Comparison of ENCODE assay signal across 9 mouse cellular contexts in genomic region chr19:27123806-27124469, GRCm38 (mm10).
DNase-seq lines count a peak whose midpoint lies in the region; ATAC-seq and TF ChIP-seq lines count a peak whose summit lies in the region.
"Had no signal": no experiment of that assay in that cellular context is flagged by ENCODE, and none has a peak within 500 bp of the region (broad histone marks: within the 10 kb centered on the region; RNA-seq: fewer than 3 reads in every experiment).

No protein-coding gene starts in this region.

- H3K9me3 ChIP-seq in kidney, embryonic 14.5 days (ENCODE audit: control insufficient read depth, low read length): no peaks in the 10 kb centered on the region
- H3K9me3 ChIP-seq in embryonic facial prominence, embryonic 11.5 days (replicated peaks; ENCODE audit: control insufficient read depth, low read length): no peaks in the 10 kb centered on the region
- H3K9me3 ChIP-seq: liver, embryonic 15.5 days had no signal

- no peaks in the 10 kb centered on the region for H3K27me3 ChIP-seq in kidney, embryonic 14.5 days (ENCODE audit: control insufficient read depth, insufficient read depth, low read length)
- H3K27me3 ChIP-seq in embryonic facial prominence, embryonic 11.5 days (ENCODE audit: control insufficient read depth, insufficient read depth, low read length): no peaks in the 10 kb centered on the region
- H3K27me3 ChIP-seq: liver, embryonic 15.5 days had no signal

- H3K36me3 ChIP-seq in kidney, embryonic 14.5 days (ENCODE audit: control insufficient read depth, insufficient read depth, low read length): no peaks in the 10 kb centered on the region
- no peaks in the 10 kb centered on the region for H3K36me3 ChIP-seq in embryonic facial prominence, embryonic 11.5 days (replicated peaks; ENCODE audit: control insufficient read depth, insufficient read depth, low read depth, low read length)
- H3K36me3 ChIP-seq: liver, embryonic 15.5 days had no signal

- no peaks in the 10 kb centered on the region for H3K4me1 ChIP-seq in kidney, embryonic 14.5 days (ENCODE audit: control insufficient read depth, insufficient read depth, low read length)
- no peaks in the 10 kb centered on the region for H3K4me1 ChIP-seq in embryonic facial prominence, embryonic 11.5 days (ENCODE audit: control insufficient read depth, insufficient read depth, low read length)
- H3K4me1 ChIP-seq: liver, embryonic 15.5 days had no signal

- H3K4me3 ChIP-seq in kidney, embryonic 14.5 days (ENCODE audit: low read length): no peak overlapping the region
- no peak overlapping the region for H3K4me3 ChIP-seq in embryonic facial prominence, embryonic 11.5 days (ENCODE audit: low read depth, low read length)
- no peak overlapping the region for H3K4me3 ChIP-seq in left cerebral cortex, adult 2 months
- H3K4me3 ChIP-seq: liver, embryonic 15.5 days had no signal

- peak; percentile 30 for DNase-seq in kidney, adult 11 months
- peak; percentile 15 for DNase-seq in adrenal gland, adult 8-10 months
- DNase-seq in embryonic facial prominence, embryonic 11.5 days (ENCODE audit: low spot score): peak; percentile 30
- peak; percentile 38 to 64 for DNase-seq in heart, postnatal 36 days
- peak; percentile 15 to 19 for DNase-seq in left cerebral cortex, adult 2 months (ENCODE audit: extremely low spot score in 1 of 2, low spot score in 2 of 2)
- peak; percentile 16 for DNase-seq in neural tube, embryonic 10.5 days (ENCODE audit: extremely low spot score, low spot score)

- no peak overlapping the region for H3K9ac ChIP-seq in kidney, embryonic 14.5 days (ENCODE audit: low read depth, low read length)
- no peak overlapping the region for H3K9ac ChIP-seq in embryonic facial prominence, embryonic 11.5 days (replicated peaks; ENCODE audit: low read length)
- H3K9ac ChIP-seq: liver, embryonic 15.5 days had no signal

- peak; percentile 59 for TF ChIP-seq CTCF in left cerebral cortex, adult 2 months (IDR thresholded peaks at IDR 0.05)

- no peak overlapping the region for H3K4me2 ChIP-seq in kidney, embryonic 14.5 days (replicated peaks; ENCODE audit: low read depth, low read length)
- no peak overlapping the region for H3K4me2 ChIP-seq in embryonic facial prominence, embryonic 11.5 days (ENCODE audit: low read depth, low read length)
- H3K4me2 ChIP-seq: liver, embryonic 15.5 days had no signal

- H3K27ac ChIP-seq in kidney, embryonic 14.5 days (ENCODE audit: low read depth, low read length): no peak overlapping the region
- no peak overlapping the region for H3K27ac ChIP-seq in embryonic facial prominence, embryonic 11.5 days (replicated peaks; ENCODE audit: low read depth, low read length)
- H3K27ac ChIP-seq in left cerebral cortex, adult 2 months: no peak overlapping the region
- H3K27ac ChIP-seq: liver, embryonic 15.5 days had no signal

- WGBS in kidney, embryonic 14.5 days: 64% methylated on average over 11 of the region's 11 CpGs
- 67% methylated on average over 11 of the region's 11 CpGs for WGBS in embryonic facial prominence, embryonic 11.5 days

- no peak for ATAC-seq in kidney, embryonic 14.5 days (ENCODE audit: low FRiP score, low TSS enrichment)
- no peak for ATAC-seq in embryonic facial prominence, embryonic 11.5 days (replicated peaks; ENCODE audit: insufficient number of reproducible peaks, low FRiP score, low TSS enrichment, low read depth)
- no peak for ATAC-seq in activated CD4-positive, CD25-positive, alpha-beta regulatory T cell, adult 4 months

- intact Hi-C loops in heart, postnatal 36 days (cut with DNase I): loop anchor here (10.0 kb wide), 1 partner anchor 91 kb away; the partner anchor contains the start of gene Vldlr
- intact Hi-C loops in left cerebral cortex, adult 2 months (cut with DNase I): loop anchor here (5.0 to 10.0 kb wide), 4 partner anchors 93 to 301 kb away; partner anchors contain the start of genes Pum3 and Vldlr
